Mouse (Mus musculus) heart, embryonic 12.5 days (tissue): Measurements from ENCODE around the gene Myo1b. TPM values are rescaled to one million over a fixed set of nuclear protein-coding genes. Genes with fewer than 3 reads are reported as not detected.
A peak's percentile ranks its signal among the peaks of the same experiment; 100 is the strongest.

Source experiments
- ATAC-seq: fragments of 200-750 bp; cut with Nextera tagmentation; 2 replicates; pipeline ENCODE4 v1.8.0; 2017; ENCODE audit warnings: moderate TSS enrichment, moderate library complexity; ENCODE audit not compliant: insufficient number of reproducible peaks, low FRiP score
- H3K27ac ChIP-seq: fragments of 300-500 bp; sonication (generic); 2 replicates; pipeline ENCODE4 v1.5.1; 2016; ENCODE audit warnings: mild to moderate bottlenecking, moderate library complexity; ENCODE audit not compliant: poor library complexity, severe bottlenecking
- H3K27me3 ChIP-seq: fragments of 300-500 bp; sonication (generic); replicated peaks from 2 replicates; pipeline ENCODE4 v1.6.1; 2016; ENCODE audit warnings: mild to moderate bottlenecking, moderate library complexity
- H3K36me3 ChIP-seq: fragments of 300-500 bp; sonication (generic); 2 replicates; pipeline ENCODE4 v1.6.1; 2016; ENCODE audit warnings: mild to moderate bottlenecking, moderate library complexity
- H3K4me1 ChIP-seq: fragments of 300-500 bp; sonication (generic); replicated peaks from 2 replicates; pipeline ENCODE4 v1.6.1; 2016; ENCODE audit warnings: mild to moderate bottlenecking
- H3K4me2 ChIP-seq: fragments of 300-500 bp; sonication (generic); 2 replicates; pipeline ENCODE4 v1.6.1; 2016; ENCODE audit warnings: mild to moderate bottlenecking, moderate library complexity
- H3K4me3 ChIP-seq: fragments of 300-500 bp; sonication (generic); 2 replicates; pipeline ENCODE4 v1.5.1; 2016; ENCODE audit warnings: mild to moderate bottlenecking
- H3K9ac ChIP-seq: fragments of 300-500 bp; sonication (generic); 2 replicates; pipeline ENCODE4 v1.6.1; 2016; ENCODE audit warnings: mild to moderate bottlenecking, moderate library complexity
- H3K9me3 ChIP-seq: fragments of 300-500 bp; sonication (generic); replicated peaks from 2 replicates; pipeline ENCODE4 v1.6.1; 2016; ENCODE audit warnings: mild to moderate bottlenecking, moderate library complexity
- WGBS: fragments of 180-500 bp; shearing (Covaris S2); methylation state at CpG from one replicate; pipeline ENCODE4 v1.1.7; 2016; 5-methylcytosine and 5-hydroxymethylcytosine counted together
- polyA plus RNA-seq: library from polyadenylated mRNA; unstranded; fragments of >200 nt; fragmentation: Nextera tagmentation; extraction: Ambion mirVana; gene quantifications from 2 replicates; pipeline ENCODE4 v1.2.1, GENCODE M21; 2016

Myo1b gene
- polyA plus RNA-seq, 1 experiment from 2014 or later, result 36.5 TPM

- no peak overlapping the region for H3K27ac ChIP-seq
- no peaks in the 10 kb centered on the region for H3K27me3 ChIP-seq
- peak overlapping the region; percentile 57 for H3K4me2 ChIP-seq
- H3K4me1 ChIP-seq, result peaks cover 9% of the 10 kb centered on the region; the same call in 1 of the 2 replicates
- H3K9ac ChIP-seq, result no peak overlapping the region
- peak overlapping the region; percentile 12; the same call in 1 of the 2 replicates for H3K4me3 ChIP-seq
- ATAC-seq, result peak; percentile 71
- no peaks in the 10 kb centered on the region for H3K9me3 ChIP-seq
- no peaks in the 10 kb centered on the region for H3K36me3 ChIP-seq
- 10% methylated on average over 12 of the region's 12 CpGs for WGBS
Observed at GRCm38 (mm10) chr1:51922820-51923219, 6.9 kb upstream of the Myo1b start.

GRCm38 (mm10) chr1:51916276-51916675 lies 405 bp upstream of the Myo1b start:
- no peaks in the 10 kb centered on the region for H3K36me3 ChIP-seq
- peaks cover 24% of the 10 kb centered on the region for H3K4me1 ChIP-seq
- ATAC-seq, result no peak
- peak overlapping the region; percentile 83; the same call in 1 of the 2 replicates for H3K9ac ChIP-seq
- WGBS, result 51% methylated on average over 5 of the region's 5 CpGs
- no peaks in the 10 kb centered on the region for H3K9me3 ChIP-seq
- no peaks in the 10 kb centered on the region for H3K27me3 ChIP-seq
- H3K27ac ChIP-seq, result no peak overlapping the region
- H3K4me3 ChIP-seq, result peak overlapping the region; percentile 78
- peak overlapping the region; percentile 66 for H3K4me2 ChIP-seq

- Histone ChIP-seq H3K27me3 (no peaks in the 10 kb centered on the region), H3K9ac (peak overlapping the region; percentile 83), H3K4me1 (peaks cover 34% of the 10 kb centered on the region), H3K9me3 (no peaks in the 10 kb centered on the region), H3K4me3 (peak overlapping the region; percentile 78), H3K36me3 (no peaks in the 10 kb centered on the region), H3K27ac (peak overlapping the region; percentile 65), H3K4me2 (peak overlapping the region; percentile 66)
- ATAC-seq, result peak; percentile 78
- whole genome bisulfite sequencing, result under 1% methylated on average over 33 of the region's 33 CpGs
Observed at GRCm38 (mm10) chr1:51915051-51915575, 758 bp downstream of the Myo1b start.

- no peak overlapping the region for H3K9ac ChIP-seq
- H3K27ac ChIP-seq, result no peak overlapping the region
- no peak for ATAC-seq
- H3K27me3 ChIP-seq, result no peaks in the 10 kb centered on the region
- H3K9me3 ChIP-seq, result no peaks in the 10 kb centered on the region
- H3K4me3 ChIP-seq, result peak overlapping the region; percentile 78
- H3K4me1 ChIP-seq, result peaks cover 44% of the 10 kb centered on the region
- H3K36me3 ChIP-seq, result no peaks in the 10 kb centered on the region
- 71% methylated on average over 3 of the region's 3 CpGs for WGBS
- H3K4me2 ChIP-seq, result peak overlapping the region; percentile 66
Observed at GRCm38 (mm10) chr1:51914095-51914494, 1.8 kb downstream of the Myo1b start.

GRCm38 (mm10) chr1:51913071-51913814 lies 2.6 kb downstream of the Myo1b start:
- no peak overlapping the region for H3K9ac ChIP-seq
- H3K36me3 ChIP-seq, result no peaks in the 10 kb centered on the region
- 0 out of 2 replicates have a peak overlapping the region, but pooled peaks have one; percentile 2 for H3K27ac ChIP-seq
- peaks cover 50% of the 10 kb centered on the region for H3K4me1 ChIP-seq
- peak overlapping the region; percentile 66 for H3K4me2 ChIP-seq
- H3K27me3 ChIP-seq, result no peaks in the 10 kb centered on the region
- H3K4me3 ChIP-seq, result no peak overlapping the region
- 29% methylated on average over 14 of the region's 14 CpGs for WGBS
- H3K9me3 ChIP-seq, result no peaks in the 10 kb centered on the region
- no peak; the same call in 1 of the 2 replicates for ATAC-seq

GRCm38 (mm10) chr1:51911331-51911730 lies 4.5 kb downstream of the Myo1b start:
- no peaks in the 10 kb centered on the region for H3K9me3 ChIP-seq
- 17% methylated on average over 4 of the region's 4 CpGs for WGBS

GRCm38 (mm10) chr1:51909204-51909603 lies 6.7 kb downstream of the Myo1b start:
- Histone ChIP-seq H3K36me3 (no peaks in the 10 kb centered on the region), H3K9me3 (no peaks in the 10 kb centered on the region), H3K27me3 (no peaks in the 10 kb centered on the region), H3K9ac (no peak overlapping the region), H3K4me3 (no peak overlapping the region), H3K4me1 (peaks cover 63% of the 10 kb centered on the region), H3K4me2 (no peak overlapping the region), H3K27ac (no peak overlapping the region)
- 60% methylated on average over 2 of the region's 2 CpGs for WGBS
- no peak for ATAC-seq

More at GRCm38 (mm10) chr1:51911331-51911730, 4.5 kb downstream of the Myo1b start:
- Histone ChIP-seq H3K4me3 (no peak overlapping the region), H3K4me2 (no peak overlapping the region), H3K27ac (no peak overlapping the region), H3K9ac (no peak overlapping the region), H3K4me1 (peaks cover 67% of the 10 kb centered on the region), H3K36me3 (no peaks in the 10 kb centered on the region), H3K27me3 (no peaks in the 10 kb centered on the region)
- ATAC-seq, result no peak

GRCm38 (mm10) chr1:51907821-51908220 lies 8.1 kb downstream of the Myo1b start:
- Histone ChIP-seq H3K4me3 (no peak overlapping the region), H3K36me3 (no peaks in the 10 kb centered on the region), H3K4me1 (peaks cover 57% of the 10 kb centered on the region), H3K27me3 (no peaks in the 10 kb centered on the region), H3K4me2 (no peak overlapping the region), H3K27ac (no peak overlapping the region), H3K9me3 (no peaks in the 10 kb centered on the region), H3K9ac (no peak overlapping the region)
- no peak for ATAC-seq
- 34% methylated on average over 8 of the region's 8 CpGs for WGBS

GRCm38 (mm10) chr1:51906206-51906906 lies 9.5 kb downstream of the Myo1b start:
- H3K9ac ChIP-seq, result no peak overlapping the region
- 75% methylated on average over 8 of the region's 8 CpGs for WGBS
- no peak overlapping the region for H3K4me3 ChIP-seq
- no peaks in the 10 kb centered on the region for H3K9me3 ChIP-seq
- no peaks in the 10 kb centered on the region for H3K27me3 ChIP-seq
- peaks cover 60% of the 10 kb centered on the region for H3K4me1 ChIP-seq
- ATAC-seq, result no peak
- no peaks in the 10 kb centered on the region for H3K36me3 ChIP-seq
- H3K4me2 ChIP-seq, result no peak overlapping the region
- no peak overlapping the region for H3K27ac ChIP-seq

- no peak overlapping the region for H3K9ac ChIP-seq
- peaks cover 49% of the 10 kb centered on the region for H3K4me1 ChIP-seq
- H3K27me3 ChIP-seq, result no peaks in the 10 kb centered on the region
- no peak overlapping the region for H3K27ac ChIP-seq
- no peaks in the 10 kb centered on the region for H3K9me3 ChIP-seq
- H3K36me3 ChIP-seq, result no peaks in the 10 kb centered on the region
- ATAC-seq, result no peak
- WGBS, result 83% methylated on average over 6 of the region's 6 CpGs
- no peak overlapping the region for H3K4me2 ChIP-seq
- no peak overlapping the region for H3K4me3 ChIP-seq
Observed at GRCm38 (mm10) chr1:51905073-51905472, 10.8 kb downstream of the Myo1b start.

GRCm38 (mm10) chr1:51897160-51897572 lies 18.7 kb downstream of the Myo1b start:
- Histone ChIP-seq H3K36me3 (no peaks in the 10 kb centered on the region), H3K27me3 (no peaks in the 10 kb centered on the region), H3K4me1 (peaks cover 41% of the 10 kb centered on the region), H3K27ac (no peak overlapping the region), H3K9ac (no peak overlapping the region), H3K4me2 (no peak overlapping the region), H3K9me3 (no peaks in the 10 kb centered on the region), H3K4me3 (no peak overlapping the region)
- WGBS, result 60% methylated on average over 6 of the region's 6 CpGs
- no peak for ATAC-seq
